Mouse (Mus musculus) forebrain, postnatal 0 days (tissue): ENCODE data around the gene Hs6st2. TPM values are rescaled to one million over a fixed set of nuclear protein-coding genes. Genes with fewer than 3 reads are reported as not detected.

ENCODE experiments used
- ATAC-seq: fragments of 200-750 bp; cut with Nextera tagmentation; 2 replicates; pipeline ENCODE4 v1.8.0; 2017; ENCODE audit warnings: mild to moderate bottlenecking, moderate library complexity
- DNase-seq: peaks from one replicate; pipeline ENCODE4 v3.0.0-alpha.2; 2015
- H3K27ac ChIP-seq: fragments of 300-500 bp; sonication (generic); 2 replicates; pipeline ENCODE4 v1.5.1; 2014; ENCODE audit warnings: low read depth, mild to moderate bottlenecking, antibody characterized with exemption, low read length, moderate library complexity, mixed read lengths
- H3K27me3 ChIP-seq: fragments of 300-500 bp; sonication (generic); 2 replicates; pipeline ENCODE4 v1.6.1; 2014; ENCODE audit warnings: mild to moderate bottlenecking, low read length, mixed read lengths; ENCODE audit not compliant: insufficient read depth
- H3K36me3 ChIP-seq: fragments of 300-500 bp; sonication (generic); 2 replicates; pipeline ENCODE4 v1.6.1; 2014; ENCODE audit warnings: mild to moderate bottlenecking, moderate library complexity; ENCODE audit not compliant: insufficient read depth
- H3K4me1 ChIP-seq: fragments of 300-500 bp; sonication (generic); 2 replicates; pipeline ENCODE4 v1.6.1; 2014; ENCODE audit warnings: antibody characterized with exemption; ENCODE audit not compliant: insufficient read depth
- H3K4me2 ChIP-seq: fragments of 300-500 bp; sonication (generic); 2 replicates; pipeline ENCODE4 v1.6.1; 2014; ENCODE audit warnings: low read depth, mild to moderate bottlenecking, moderate library complexity
- H3K4me3 ChIP-seq: fragments of 300-500 bp; sonication (generic); 2 replicates; pipeline ENCODE4 v1.5.1; 2014; ENCODE audit warnings: low read depth, low read length, mixed read lengths
- H3K9ac ChIP-seq: fragments of 300-500 bp; sonication (generic); 2 replicates; pipeline ENCODE4 v1.6.1; 2014; ENCODE audit warnings: mild to moderate bottlenecking
- H3K9me3 ChIP-seq: fragments of 300-500 bp; sonication (generic); 2 replicates; pipeline ENCODE4 v1.6.1; 2016; ENCODE audit warnings: low read length
- CTCF ChIP-seq: sonication (generic); IDR thresholded peaks from 2 replicates; pipeline ENCODE4 v1.5.1; 2016; ENCODE audit warnings: antibody characterized with exemption, control low read depth, low read depth
- WGBS: fragments of 180-500 bp; shearing (Covaris S2); extraction: QIAGEN DNeasy Blood & Tissue Kit; methylation state at CpG from one replicate; pipeline ENCODE4 v1.1.7; 2014; 5-methylcytosine and 5-hydroxymethylcytosine counted together
- polyA plus RNA-seq: library from polyadenylated mRNA; unstranded; fragments of >200 nt; fragmentation: Nextera tagmentation; extraction: Ambion mirVana; gene quantifications from 2 replicates; pipeline ENCODE4 v1.2.1, GENCODE M21; 2015
- total RNA-seq: library from RNA; depleted of rRNA; stranded (reverse); fragments of >200 nt; gene quantifications from 2 replicates; pipeline ENCODE4 v1.2.3, GENCODE M21; 2014

Gene Hs6st2
- total and polyA plus RNA-seq, 2 experiments from 2014 or later, result 39.4 to 51.8 TPM

- no peak; the same call in 1 of the 2 replicates for ATAC-seq
- TF ChIP-seq CTCF, result no peak
- H3K27ac ChIP-seq, result no peak overlapping the region
- no peak overlapping the region for H3K9ac ChIP-seq
- WGBS, result 39% methylated on average over 4 of the region's 4 CpGs
- H3K4me1 ChIP-seq, result no peaks in the 10 kb centered on the region
- no peak overlapping the region for H3K4me2 ChIP-seq
- H3K27me3 ChIP-seq, result no peaks in the 10 kb centered on the region
- no peak overlapping the region for H3K4me3 ChIP-seq
- DNase-seq, result no peak
- no peaks in the 10 kb centered on the region for H3K36me3 ChIP-seq
- H3K9me3 ChIP-seq, result no peaks in the 10 kb centered on the region
Measured at GRCm38 (mm10) chrX:51443366-51443765, 238.3 kb downstream of the Hs6st2 start.

- DNase-seq, result no peak
- H3K4me3 ChIP-seq, result no peak overlapping the region
- 49% methylated on average over 3 of the region's 3 CpGs for WGBS
Measured at GRCm38 (mm10) chrX:51431706-51432105, 249.9 kb downstream of the Hs6st2 start.

GRCm38 (mm10) chrX:51425031-51425430 lies 256.6 kb downstream of the Hs6st2 start:
- Histone ChIP-seq H3K4me1 (no peaks in the 10 kb centered on the region), H3K27ac (no peak overlapping the region), H3K9ac (no peak overlapping the region), H3K27me3 (no peaks in the 10 kb centered on the region), H3K4me2 (no peak overlapping the region), H3K9me3 (no peaks in the 10 kb centered on the region), H3K4me3 (no peak overlapping the region), H3K36me3 (no peaks in the 10 kb centered on the region)
- DNase-seq, result no peak
- ATAC-seq, result no peak
- 69% methylated on average over 5 of the region's 5 CpGs for WGBS
- TF ChIP-seq CTCF, result no peak

More at GRCm38 (mm10) chrX:51431706-51432105, 249.9 kb downstream of the Hs6st2 start:
- Histone ChIP-seq H3K9me3 (no peaks in the 10 kb centered on the region), H3K4me2 (no peak overlapping the region), H3K9ac (no peak overlapping the region), H3K27ac (no peak overlapping the region), H3K27me3 (no peaks in the 10 kb centered on the region), H3K4me1 (no peaks in the 10 kb centered on the region), H3K36me3 (no peaks in the 10 kb centered on the region)
- no peak for ATAC-seq
- TF ChIP-seq CTCF, result no peak

GRCm38 (mm10) chrX:51410289-51410688 lies 271.4 kb downstream of the Hs6st2 start:
- no peaks in the 10 kb centered on the region for H3K9me3 ChIP-seq

GRCm38 (mm10) chrX:51397457-51397856 lies 284.2 kb downstream of the Hs6st2 start:
- no peak overlapping the region for H3K9ac ChIP-seq
- DNase-seq (peak; percentile 59), ATAC-seq (peak; percentile 90)
- H3K4me1 ChIP-seq, result no peaks in the 10 kb centered on the region
- H3K27ac ChIP-seq, result no peak overlapping the region
- no peak overlapping the region for H3K4me3 ChIP-seq
- H3K36me3 ChIP-seq, result no peaks in the 10 kb centered on the region
- TF ChIP-seq CTCF, result peak; percentile 68
- H3K27me3 ChIP-seq, result no peaks in the 10 kb centered on the region
- H3K9me3 ChIP-seq, result no peaks in the 10 kb centered on the region
- no peak overlapping the region for H3K4me2 ChIP-seq

More at GRCm38 (mm10) chrX:51410289-51410688, 271.4 kb downstream of the Hs6st2 start:
- ATAC-seq (no peak), DNase-seq (no peak)
- 78% methylated on average over 2 of the region's 2 CpGs for WGBS
- TF ChIP-seq CTCF, result no peak
- Histone ChIP-seq H3K27ac (no peak overlapping the region), H3K9ac (no peak overlapping the region), H3K4me3 (no peak overlapping the region), H3K4me2 (no peak overlapping the region), H3K36me3 (no peaks in the 10 kb centered on the region), H3K27me3 (no peaks in the 10 kb centered on the region), H3K4me1 (no peaks in the 10 kb centered on the region)

GRCm38 (mm10) chrX:51374670-51375069 lies 307.0 kb downstream of the Hs6st2 start:
- no peaks in the 10 kb centered on the region for H3K4me1 ChIP-seq
- peak; percentile 59 for ATAC-seq
- H3K4me3 ChIP-seq, result no peak overlapping the region
- 23% methylated on average over 5 of the region's 5 CpGs for WGBS
- H3K36me3 ChIP-seq, result no peaks in the 10 kb centered on the region
- peak; percentile 72 for TF ChIP-seq CTCF
- DNase-seq, result peak; percentile 85
- H3K4me2 ChIP-seq, result no peak overlapping the region
- no peaks in the 10 kb centered on the region for H3K9me3 ChIP-seq
- no peaks in the 10 kb centered on the region for H3K27me3 ChIP-seq
- H3K27ac ChIP-seq, result no peak overlapping the region
- no peak overlapping the region for H3K9ac ChIP-seq

- WGBS, result 36% methylated on average over 5 of the region's 5 CpGs
- ATAC-seq, result peak; percentile 89
Measured at GRCm38 (mm10) chrX:51372477-51373239, 309.0 kb downstream of the Hs6st2 start.

More at GRCm38 (mm10) chrX:51372477-51373239, 309.0 kb downstream of the Hs6st2 start:
- Histone ChIP-seq H3K4me1 (no peaks in the 10 kb centered on the region), H3K27ac (no peak overlapping the region), H3K9me3 (no peaks in the 10 kb centered on the region), H3K4me3 (no peak overlapping the region), H3K4me2 (no peak overlapping the region), H3K36me3 (no peaks in the 10 kb centered on the region), H3K9ac (no peak overlapping the region), H3K27me3 (no peaks in the 10 kb centered on the region)
- TF ChIP-seq CTCF, result peak; percentile 64
- DNase-seq, result peak; percentile 72
